Mouse (Mus musculus) MEL (cell line): ENCODE data around the gene Epb41l2. TPM values are rescaled to one million over a fixed set of nuclear protein-coding genes. Genes with fewer than 3 reads are reported as not detected.

Experiments used
- DNase-seq: peaks from one replicate; pipeline ENCODE4 v3.0.0; 2011; ENCODE audit warnings: low read depth, low spot score
- H3K27ac ChIP-seq: 2 replicates; pipeline ENCODE4 v1.5.1; 2012; ENCODE audit warnings: low read depth, mild to moderate bottlenecking, control low read depth, low read length, moderate library complexity; ENCODE audit not compliant: control insufficient read depth
- H3K27me3 ChIP-seq, 2 experiments: fragments of 150-350 bp in 1 of 2; sonication (generic) in 1 of 2; 2 replicates each; pipeline ENCODE4 v1.6.1; 2012; ENCODE audit warnings: low read length in 2 of 2, mild to moderate bottlenecking in 2 of 2, improper control_type of control experiment in 1 of 2, moderate library complexity in 1 of 2; ENCODE audit not compliant: insufficient read depth in 2 of 2, control insufficient read depth in 1 of 2
- H3K36me3 ChIP-seq, 2 experiments: 2 replicates each; pipeline ENCODE4 v1.6.1; 2012 to 2014; ENCODE audit warnings: low read length in 2 of 2, improper control_type of control experiment in 1 of 2, inconsistent platforms in 1 of 2, mild to moderate bottlenecking in 1 of 2; ENCODE audit not compliant: insufficient read depth in 2 of 2, control insufficient read depth in 1 of 2
- H3K4me1 ChIP-seq, 2 experiments: fragments of 150-350 bp in 1 of 2; sonication (generic) in 1 of 2; 2 replicates each; pipeline ENCODE4 v1.6.1; 2012; ENCODE audit warnings: low read length in 2 of 2, improper control_type of control experiment in 1 of 2, mild to moderate bottlenecking in 1 of 2; ENCODE audit not compliant: insufficient read depth in 2 of 2, control insufficient read depth in 1 of 2
- H3K4me3 ChIP-seq, 2 experiments: fragments of 150-350 bp in 1 of 2; sonication (generic) in 1 of 2; 2 replicates each; pipeline ENCODE4 v1.5.1; 2012; ENCODE audit warnings: low read depth in 2 of 2, low read length in 2 of 2, mild to moderate bottlenecking in 2 of 2, moderate library complexity in 2 of 2, control low read depth in 1 of 2, improper control_type of control experiment in 1 of 2; ENCODE audit not compliant: control insufficient read depth in 1 of 2, insufficient read depth in 1 of 2
- H3K79me2 ChIP-seq: 2 replicates; pipeline ENCODE4 v1.6.1; 2012; ENCODE audit warnings: mild to moderate bottlenecking, low read length, moderate library complexity; ENCODE audit not compliant: control insufficient read depth, poor library complexity, insufficient read depth
- H3K9ac ChIP-seq: 2 replicates; pipeline ENCODE4 v1.6.1; 2012; ENCODE audit warnings: low read depth, mild to moderate bottlenecking, control low read depth, low read length, moderate library complexity; ENCODE audit not compliant: control insufficient read depth, poor library complexity, severe bottlenecking
- H3K9me3 ChIP-seq: fragments of 150-350 bp; sonication (generic); replicated peaks from 2 replicates; pipeline ENCODE4 v1.6.1; 2012; ENCODE audit warnings: mild to moderate bottlenecking, low read length, improper control_type of control experiment, moderate library complexity; ENCODE audit not compliant: insufficient read depth
- BHLHE40 ChIP-seq: IDR thresholded peaks from 2 replicates; pipeline ENCODE4 v1.6.1; 2012; ENCODE audit warnings: low read depth, mild to moderate bottlenecking, inconsistent platforms, low read length, improper control_type of control experiment, borderline replicate concordance
- CHD1 ChIP-seq: IDR thresholded peaks from 2 replicates; pipeline ENCODE4 v1.6.1; 2012; ENCODE audit warnings: low read depth, mild to moderate bottlenecking, inconsistent platforms, low read length, improper control_type of control experiment
- CTCF ChIP-seq, 3 experiments: IDR thresholded peaks in 2 of 3; conservative IDR thresholded peaks in 1 of 3; 2 replicates each; pipeline ENCODE4 v1.5.1; 2011 to 2012; ENCODE audit warnings: low read length in 3 of 3, low read depth in 2 of 3, mild to moderate bottlenecking in 2 of 3, improper control_type of control experiment in 1 of 3, inconsistent platforms in 1 of 3, mixed read lengths in 1 of 3, moderate library complexity in 1 of 3; ENCODE audit not compliant: control insufficient read depth in 1 of 3, insufficient read depth in 1 of 3, poor library complexity in 1 of 3, severe bottlenecking in 1 of 3
- EP300 ChIP-seq, 2 experiments: IDR thresholded peaks; 2 replicates each; pipeline ENCODE4 v1.6.1; 2011; ENCODE audit warnings: improper control_type of control experiment in 2 of 2, low read length in 2 of 2, low read depth in 1 of 2, mild to moderate bottlenecking in 1 of 2
- KAT2A ChIP-seq: conservative IDR thresholded peaks from 2 replicates; pipeline ENCODE4 v1.6.1; 2012; ENCODE audit warnings: low read depth, low read length, improper control_type of control experiment, inconsistent platforms
- MAX ChIP-seq: IDR thresholded peaks from 2 replicates; pipeline ENCODE4 v1.6.1; 2011; ENCODE audit warnings: low read length, improper control_type of control experiment
- MAZ ChIP-seq: IDR thresholded peaks from 2 replicates; pipeline ENCODE4 v1.6.1; 2012; ENCODE audit warnings: low read depth, mild to moderate bottlenecking, inconsistent platforms, low read length, improper control_type of control experiment
- MEF2A ChIP-seq: IDR thresholded peaks from 2 replicates; pipeline ENCODE4 v1.6.1; 2014; ENCODE audit warnings: low read depth, mild to moderate bottlenecking, inconsistent platforms, low read length, improper control_type of control experiment; ENCODE audit not compliant: poor library complexity, insufficient replicate concordance, severe bottlenecking; ENCODE audit errors: extremely low read depth
- MYB ChIP-seq: IDR thresholded peaks from 2 replicates; pipeline ENCODE4 v1.6.1; 2011; ENCODE audit warnings: mild to moderate bottlenecking, low read depth, low read length, improper control_type of control experiment
- MYC ChIP-seq: IDR thresholded peaks from 2 replicates; pipeline ENCODE4 v1.6.1; 2011; ENCODE audit warnings: low read depth, mild to moderate bottlenecking, low read length, improper control_type of control experiment, moderate library complexity
- NELFE ChIP-seq: IDR thresholded peaks from 2 replicates; pipeline ENCODE4 v1.6.1; 2011; ENCODE audit warnings: low read depth, low read length, improper control_type of control experiment
- POLR2AphosphoS2 ChIP-seq: IDR thresholded peaks from 2 replicates; pipeline ENCODE4 v1.6.1; 2011; ENCODE audit warnings: low read length, improper control_type of control experiment
- RAD21 ChIP-seq: IDR thresholded peaks from 2 replicates; pipeline ENCODE4 v1.6.1; 2011; ENCODE audit warnings: mild to moderate bottlenecking, low read depth, low read length, improper control_type of control experiment
- SIN3A ChIP-seq: IDR thresholded peaks from 2 replicates; pipeline ENCODE4 v1.6.1; 2012; ENCODE audit warnings: low read length, improper control_type of control experiment, inconsistent platforms
- SMC3 ChIP-seq: IDR thresholded peaks from 2 replicates; pipeline ENCODE4 v1.6.1; 2011; ENCODE audit warnings: low read depth, low read length, improper control_type of control experiment
- TCF12 ChIP-seq: IDR thresholded peaks from 2 replicates; pipeline ENCODE4 v1.6.1; 2014; ENCODE audit warnings: low read depth, mild to moderate bottlenecking, inconsistent platforms, low read length, improper control_type of control experiment, moderate library complexity
- UBTF ChIP-seq: IDR thresholded peaks from 2 replicates; pipeline ENCODE4 v1.6.1; 2012; ENCODE audit warnings: low read depth, mild to moderate bottlenecking, inconsistent platforms, low read length, improper control_type of control experiment, moderate library complexity, borderline replicate concordance; ENCODE audit not compliant: insufficient read depth
- USF1 ChIP-seq: IDR thresholded peaks from 2 replicates; pipeline ENCODE4 v1.6.1; 2014; ENCODE audit warnings: low read depth, mild to moderate bottlenecking, inconsistent platforms, low read length, improper control_type of control experiment, moderate library complexity
- ZKSCAN1 ChIP-seq: IDR thresholded peaks from 2 replicates; pipeline ENCODE4 v1.6.1; 2012; ENCODE audit warnings: low read depth, mild to moderate bottlenecking, inconsistent platforms, low read length, improper control_type of control experiment, moderate library complexity
- ZMIZ1 ChIP-seq: IDR thresholded peaks from 2 replicates; pipeline ENCODE4 v1.6.1; 2012; ENCODE audit warnings: low read depth, mild to moderate bottlenecking, inconsistent platforms, low read length, improper control_type of control experiment, moderate library complexity
- ZNF384 ChIP-seq: IDR thresholded peaks from 2 replicates; pipeline ENCODE4 v1.6.1; 2012; ENCODE audit warnings: low read depth, mild to moderate bottlenecking, inconsistent platforms, low read length, improper control_type of control experiment
- polyA plus RNA-seq, 2 experiments: library from polyadenylated mRNA; stranded (reverse) in 1 of 2; unstranded in 1 of 2; fragments of >175 nt in 1 of 2; fragments of >200 nt in 1 of 2; gene quantifications; 2 replicates each; pipeline versions ENCODE4 v1.2.1 to v1.2.4; 2012; ENCODE audit warnings: low replicate concordance in 2 of 2, low read depth in 1 of 2; ENCODE audit not compliant: insufficient read length in 2 of 2, insufficient read depth in 1 of 2, missing spikeins in 1 of 2
- total RNA-seq: library from RNA; depleted of rRNA; stranded (reverse); fragments of 300-350 nt; gene quantifications from 2 replicates; pipeline ENCODE4 v1.2.3, GENCODE M21; 2012

Epb41l2 gene
- total and polyA plus RNA-seq, 3 experiments, result 4.7 to 23.7 TPM; not detected in 1

GRCm38 (mm10) chr10:25519954-25520353, 160.4 kb downstream of the Epb41l2 start:
- no peak for DNase-seq
- Histone ChIP-seq H3K27ac (no peak overlapping the region), H3K4me3 (no peak overlapping the region), H3K27me3 (no peaks in the 10 kb centered on the region), H3K4me1 (no peaks in the 10 kb centered on the region), H3K36me3 (no peaks in the 10 kb centered on the region), H3K9me3 (no peaks in the 10 kb centered on the region), H3K79me2 (no peaks in the 10 kb centered on the region), H3K9ac (no peak overlapping the region)
- TF ChIP-seq NELFE, result no peak
- no peak for TF ChIP-seq MYB
- no peak for TF ChIP-seq ZMIZ1
- no peak for TF ChIP-seq MAX
- TF ChIP-seq MEF2A, result no peak
- no peak for TF ChIP-seq SMC3
- TF ChIP-seq USF1, result no peak
- no peak for TF ChIP-seq BHLHE40
- TF ChIP-seq POLR2AphosphoS2, result no peak
- no peak for TF ChIP-seq ZKSCAN1
- no peak for TF ChIP-seq ZNF384
- no peak for TF ChIP-seq MAZ
- no peak for TF ChIP-seq KAT2A
- no peak for TF ChIP-seq CHD1
- no peak for TF ChIP-seq EP300 (IDR thresholded peaks at IDR 0.05; ENCODE audit: low read depth in 1 of 2, low read length in 2 of 2)
- TF ChIP-seq MYC, result no peak
- no peak for TF ChIP-seq SIN3A
- no peak for TF ChIP-seq TCF12
- TF ChIP-seq UBTF, result no peak
- TF ChIP-seq, all 39 proteins: peak for 0

- H3K36me3 ChIP-seq, result no peaks in the 10 kb centered on the region
- H3K79me2 ChIP-seq, result no peaks in the 10 kb centered on the region
- DNase-seq, result no peak
- no peak overlapping the region for H3K27ac ChIP-seq
- TF ChIP-seq CTCF (IDR thresholded peaks at IDR 0.05 in 2 of 3, conservative IDR thresholded peaks at IDR 0.05 in 1 of 3; ENCODE audit: control insufficient read depth in 1 of 3, insufficient read depth in 1 of 3, low read depth in 2 of 3, low read length in 3 of 3, poor library complexity in 1 of 3, severe bottlenecking in 1 of 3) (no peak), BHLHE40 (no peak), RAD21 (no peak)
- H3K27me3 ChIP-seq, result no peaks in the 10 kb centered on the region
- H3K9me3 ChIP-seq, result no peaks in the 10 kb centered on the region
- H3K4me1 ChIP-seq, result no peaks in the 10 kb centered on the region
- no peak overlapping the region for H3K9ac ChIP-seq
- H3K4me3 ChIP-seq, result no peak overlapping the region
These were observed 160.8 kb downstream of the Epb41l2 start for GRCm38 (mm10) chr10:25520428-25520827.
